Mouse (Mus musculus) heart, adult 2 months (tissue): ENCODE measurements around the gene Ndufaf5.

Source experiments
- CTCF ChIP-seq: fragments of 200-600 bp; IDR thresholded peaks from 2 replicates; pipeline ENCODE4 v1.8.1; 2022; ENCODE audit warnings: antibody characterized with exemption, mild to moderate bottlenecking, moderate library complexity
- EP300 ChIP-seq: fragments of 200-500 bp; IDR thresholded peaks from 2 replicates; pipeline ENCODE4 v1.6.1; 2011; ENCODE audit warnings: low read depth, low read length, control low read depth; ENCODE audit not compliant: insufficient read depth
- POLR2A ChIP-seq: fragments of 200-500 bp; IDR thresholded peaks from 2 replicates; pipeline ENCODE4 v1.6.1; 2011; ENCODE audit warnings: mild to moderate bottlenecking, low read depth, low read length, control low read depth; ENCODE audit not compliant: insufficient read depth

GRCm38 (mm10) chr2:140170803-140171553 is 529 bp downstream of the Ndufaf5 start:
- TF ChIP-seq POLR2A, result no peak
- TF ChIP-seq CTCF, result no peak
- no peak for TF ChIP-seq EP300
